Mouse (Mus musculus) lung, embryonic 15.5 days (tissue): Measurements from ENCODE around the gene Slc12a9. TPM values are rescaled to one million over a fixed set of nuclear protein-coding genes. Genes with fewer than 3 reads are reported as not detected.

Source experiments
- ATAC-seq: fragments of 200-750 bp; cut with Nextera tagmentation; 2 replicates; pipeline ENCODE4 v1.8.0; 2017; ENCODE audit warnings: moderate number of reproducible peaks, borderline replicate concordance; ENCODE audit not compliant: low FRiP score, low TSS enrichment; ENCODE audit errors: extremely low read depth
- H3K27ac ChIP-seq: fragments of 300-500 bp; sonication (generic); 2 replicates; pipeline ENCODE4 v1.5.1; 2015; ENCODE audit warnings: moderate library complexity, mild to moderate bottlenecking, inconsistent platforms
- H3K27me3 ChIP-seq: fragments of 300-500 bp; sonication (generic); 2 replicates; pipeline ENCODE4 v1.6.1; 2015; ENCODE audit warnings: inconsistent platforms
- H3K36me3 ChIP-seq: fragments of 300-500 bp; sonication (generic); 2 replicates; pipeline ENCODE4 v1.6.1; 2015; ENCODE audit warnings: inconsistent platforms
- H3K4me1 ChIP-seq: fragments of 300-500 bp; sonication (generic); 2 replicates; pipeline ENCODE4 v1.6.1; 2015; ENCODE audit warnings: inconsistent platforms
- H3K4me2 ChIP-seq: fragments of 300-500 bp; sonication (generic); 2 replicates; pipeline ENCODE4 v1.6.1; 2015; ENCODE audit warnings: inconsistent platforms, mild to moderate bottlenecking, moderate library complexity
- H3K4me3 ChIP-seq: fragments of 300-500 bp; sonication (generic); 2 replicates; pipeline ENCODE4 v1.5.1; 2015; ENCODE audit warnings: mild to moderate bottlenecking, inconsistent platforms
- H3K9ac ChIP-seq: fragments of 300-500 bp; sonication (generic); 2 replicates; pipeline ENCODE4 v1.6.1; 2015; ENCODE audit warnings: inconsistent platforms
- H3K9me3 ChIP-seq: fragments of 300-500 bp; sonication (generic); 2 replicates; pipeline ENCODE4 v1.6.1; 2016; ENCODE audit warnings: inconsistent platforms
- WGBS: fragments of 180-500 bp; shearing (Covaris S2); methylation state at CpG from one replicate; pipeline ENCODE4 v1.1.7; 2015; 5-methylcytosine and 5-hydroxymethylcytosine counted together
- polyA plus RNA-seq: library from polyadenylated mRNA; unstranded; fragments of >200 nt; fragmentation: Nextera tagmentation; extraction: Ambion mirVana; gene quantifications from 2 replicates; pipeline ENCODE4 v1.2.1, GENCODE M21; 2015

Gene Slc12a9
- polyA plus RNA-seq: 12.0 and 13.0 TPM in 2 replicates

DNA sequence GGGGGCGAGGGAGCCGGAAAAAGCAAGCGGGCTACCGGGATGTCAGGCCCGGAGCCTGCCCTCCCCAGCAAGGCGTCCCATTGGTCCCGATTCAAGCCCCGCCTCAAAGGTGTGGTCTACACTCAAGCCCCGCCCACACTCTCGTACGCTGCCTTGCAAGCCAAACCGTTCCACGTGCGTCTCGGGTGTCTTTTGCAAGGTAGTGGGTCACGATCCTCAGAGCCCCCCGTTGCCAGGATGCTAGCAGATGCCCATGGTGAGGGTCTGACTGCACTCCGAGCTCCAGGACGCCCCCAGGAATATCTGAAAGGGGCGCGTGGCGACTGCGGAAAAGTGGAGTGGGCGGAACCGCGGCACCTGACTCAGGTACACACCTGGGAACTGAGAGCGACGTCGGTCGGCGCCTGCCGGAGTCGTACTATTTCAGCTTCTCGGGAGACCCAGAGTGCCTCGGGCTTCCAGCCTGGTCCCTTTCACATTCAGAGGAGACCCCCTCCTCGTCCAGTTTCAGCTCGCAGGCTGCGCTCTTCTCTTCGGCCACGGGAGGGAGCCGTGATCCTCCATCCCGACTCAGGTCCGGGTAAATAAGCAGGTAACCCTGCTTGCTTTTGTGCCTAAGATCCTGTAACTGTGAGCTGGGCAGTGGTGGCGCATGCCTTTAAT is at the start of gene Slc12a9:
Gene Slc12a9, minus strand, starts transcription at position 86 of the 663 bp plus-strand sequence.
- Histone ChIP-seq H3K4me3 (peak within 1 kb of the TSS; percentile 59), H3K9ac (peak within 1 kb of the TSS; percentile 56), H3K27ac (peak within 1 kb of the TSS; percentile 17), H3K36me3 (no peaks in the 10 kb centered on the region), H3K4me1 (peaks cover 14% of the 10 kb centered on the region; the same call in 1 of the 2 replicates), H3K4me2 (peak within 1 kb of the TSS; percentile 91), H3K9me3 (no peaks in the 10 kb centered on the region), H3K27me3 (no peaks in the 10 kb centered on the region)
- WGBS: under 1% methylated on average over 44 of the region's 44 CpGs
- peak; percentile 89 for ATAC-seq

DNA sequence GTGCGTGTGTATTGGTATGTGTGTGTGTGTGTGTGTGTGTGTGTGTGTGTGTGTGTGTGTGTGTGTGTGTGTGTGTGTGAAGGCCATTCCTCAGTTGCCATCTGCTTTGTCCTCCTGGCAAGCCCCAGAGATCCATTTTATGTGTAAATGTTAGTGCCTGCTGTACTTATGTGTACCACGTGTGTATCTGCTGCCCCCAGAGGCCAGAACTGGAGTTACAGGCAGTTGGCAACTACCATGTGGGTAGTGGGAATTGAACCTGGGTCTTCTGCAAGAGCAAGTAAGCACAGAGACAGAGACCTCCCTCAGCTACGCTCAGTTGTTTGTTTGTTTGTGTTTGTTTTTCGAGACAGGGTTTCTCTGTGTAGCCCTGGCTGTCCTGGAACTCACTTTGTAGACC is 47.8 kb upstream of the Slc12a9 start:
- no peak overlapping the region for H3K4me3 ChIP-seq
- no peaks in the 10 kb centered on the region for H3K9me3 ChIP-seq
- ATAC-seq: no peak
- no peaks in the 10 kb centered on the region for H3K27me3 ChIP-seq
- WGBS: 47% methylated on average over 4 of the region's 4 CpGs
- H3K9ac ChIP-seq: no peak overlapping the region
- H3K4me2 ChIP-seq: no peak overlapping the region
- no peaks in the 10 kb centered on the region; the same call in 1 of the 2 replicates for H3K36me3 ChIP-seq
- H3K27ac ChIP-seq: no peak overlapping the region
- peaks cover 18% of the 10 kb centered on the region for H3K4me1 ChIP-seq

DNA sequence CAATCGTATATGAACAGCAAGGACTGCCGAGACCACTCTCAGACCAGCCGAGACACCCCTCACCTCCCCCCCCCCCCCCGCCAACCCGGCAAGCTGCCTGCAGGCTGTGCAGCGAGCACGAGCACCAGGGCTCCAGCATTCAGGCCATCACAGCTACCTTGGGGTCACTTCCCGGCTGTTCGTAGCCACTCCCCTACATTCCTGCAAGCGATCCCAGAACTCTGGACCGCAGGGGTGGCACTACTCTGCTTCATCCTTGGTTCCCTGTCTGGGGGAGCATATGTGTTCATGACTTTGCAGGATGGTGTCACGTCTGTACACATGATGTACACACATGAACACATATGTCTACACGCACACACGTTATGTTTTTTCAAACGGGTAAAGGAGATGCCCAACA is 44.2 kb upstream of the Slc12a9 start:
- Histone ChIP-seq H3K4me1 (peaks cover 41% of the 10 kb centered on the region), H3K36me3 (peaks cover 24% of the 10 kb centered on the region), H3K27me3 (no peaks in the 10 kb centered on the region), H3K27ac (no peak overlapping the region), H3K4me3 (no peak overlapping the region), H3K9me3 (no peaks in the 10 kb centered on the region), H3K9ac (no peak overlapping the region), H3K4me2 (peak overlapping the region; percentile 28)
- ATAC-seq: no peak; the same call in 1 of the 2 replicates
- WGBS: 23% methylated on average over 8 of the region's 15 CpGs

DNA sequence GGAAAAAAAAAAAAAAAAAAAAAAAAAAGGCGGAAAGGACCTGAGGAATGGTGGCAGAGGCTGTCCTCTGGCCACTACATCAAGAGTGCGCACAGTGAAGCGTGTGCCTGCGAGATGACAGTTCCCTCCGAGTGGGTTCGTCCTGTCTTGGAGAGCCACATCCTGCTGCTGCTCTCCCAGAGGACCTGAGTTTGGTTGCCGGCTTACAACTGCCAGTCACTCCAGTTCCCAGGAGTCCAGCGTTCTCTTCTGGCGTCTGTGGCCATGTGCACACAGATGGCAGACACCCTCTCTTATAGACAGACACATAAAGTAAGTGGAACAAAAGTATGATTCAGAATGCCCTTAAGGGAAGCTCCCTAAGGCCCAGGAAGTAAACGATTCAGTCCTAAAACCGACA is 43.8 kb upstream of the Slc12a9 start:
- H3K4me1 ChIP-seq: peaks cover 41% of the 10 kb centered on the region
- no peak overlapping the region for H3K4me3 ChIP-seq
- peak overlapping the region; percentile 5; the same call in 1 of the 2 replicates for H3K27ac ChIP-seq
- no peaks in the 10 kb centered on the region for H3K27me3 ChIP-seq
- ATAC-seq: no peak
- H3K9me3 ChIP-seq: no peaks in the 10 kb centered on the region
- peak overlapping the region; percentile 14; the same call in 1 of the 2 replicates for H3K4me2 ChIP-seq
- peaks cover 29% of the 10 kb centered on the region for H3K36me3 ChIP-seq
- no peak overlapping the region for H3K9ac ChIP-seq
- WGBS: 10% methylated on average over 11 of the region's 11 CpGs

DNA sequence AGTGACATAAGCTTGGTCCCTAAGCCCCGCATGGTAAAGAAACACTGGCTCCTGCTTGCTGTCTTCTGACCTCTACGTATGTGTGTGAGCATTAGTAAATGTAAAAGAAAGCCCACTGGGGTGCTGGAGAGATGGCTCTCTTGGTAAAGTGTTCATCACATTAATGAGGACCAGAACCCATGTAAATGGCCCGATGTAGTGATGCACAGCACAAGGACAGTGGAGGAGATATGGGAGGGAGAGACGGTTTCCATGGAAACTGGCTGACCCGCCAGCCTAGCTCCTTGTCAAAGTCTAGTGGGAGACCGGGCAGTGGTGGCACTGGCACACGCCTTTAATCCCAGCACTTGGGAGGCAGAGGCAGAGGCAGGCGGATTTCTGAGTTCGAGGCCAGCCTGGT is 43.3 kb upstream of the Slc12a9 start:
- Histone ChIP-seq H3K9me3 (no peaks in the 10 kb centered on the region), H3K27me3 (no peaks in the 10 kb centered on the region), H3K36me3 (peaks cover 33% of the 10 kb centered on the region), H3K4me2 (no peak overlapping the region), H3K27ac (peak overlapping the region; percentile 44; the same call in 1 of the 2 replicates), H3K4me1 (peaks cover 41% of the 10 kb centered on the region), H3K4me3 (no peak overlapping the region), H3K9ac (no peak overlapping the region)
- peak; percentile 1; the same call in 1 of the 2 replicates for ATAC-seq
- WGBS: 50% methylated on average over 9 of the region's 9 CpGs

DNA sequence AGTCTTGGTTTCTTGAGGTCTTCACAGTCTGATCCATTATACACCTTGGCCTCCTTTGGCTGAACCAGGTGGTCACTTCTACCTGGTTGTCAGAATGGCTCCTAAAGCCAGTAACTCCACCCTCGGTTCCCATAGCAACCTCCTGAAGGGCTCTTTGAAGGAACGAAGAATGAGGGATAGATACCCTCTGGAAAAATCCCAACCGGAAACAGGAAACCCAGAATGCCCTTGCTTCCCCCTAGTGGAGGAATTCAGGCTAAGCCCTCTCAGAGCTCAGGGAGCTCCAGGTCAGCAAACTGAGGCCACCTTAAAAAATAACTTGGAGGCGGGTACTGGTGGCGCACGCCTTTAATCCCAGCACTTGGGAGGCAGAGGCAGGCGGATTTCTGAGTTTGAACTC is 42.8 kb upstream of the Slc12a9 start:
- Histone ChIP-seq H3K4me3 (no peak overlapping the region), H3K27ac (peak overlapping the region; percentile 58), H3K27me3 (no peaks in the 10 kb centered on the region), H3K4me2 (no peak overlapping the region), H3K9ac (no peak overlapping the region), H3K36me3 (peaks cover 38% of the 10 kb centered on the region), H3K9me3 (no peaks in the 10 kb centered on the region), H3K4me1 (peaks cover 41% of the 10 kb centered on the region)
- ATAC-seq: peak; percentile 10; the same call in 1 of the 2 replicates
- 38% methylated on average over 7 of the region's 7 CpGs for WGBS

DNA sequence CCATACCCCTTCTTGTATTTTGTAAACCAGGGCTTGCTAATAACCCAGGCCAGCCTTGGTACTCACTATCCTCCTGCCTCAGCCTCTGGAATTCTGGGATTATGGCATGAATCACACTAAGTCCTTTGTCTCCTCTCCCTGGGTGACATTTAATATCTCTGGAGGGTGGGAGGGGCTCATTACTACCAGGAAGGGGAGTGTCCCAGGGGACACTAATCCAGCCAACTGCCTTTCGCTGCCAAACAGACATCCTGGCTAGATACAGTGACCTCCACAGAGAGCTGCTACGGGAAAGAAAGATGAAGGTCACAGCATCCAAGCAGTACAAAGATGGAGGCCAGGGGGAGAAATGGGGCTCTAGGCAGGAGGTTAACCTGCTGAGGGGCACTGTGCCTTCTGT is 42.2 kb upstream of the Slc12a9 start:
- H3K27ac ChIP-seq: peak overlapping the region; percentile 58
- no peak overlapping the region for H3K4me2 ChIP-seq
- H3K27me3 ChIP-seq: no peaks in the 10 kb centered on the region
- WGBS: 24% methylated on average over 2 of the region's 2 CpGs
- peaks cover 41% of the 10 kb centered on the region for H3K4me1 ChIP-seq
- no peaks in the 10 kb centered on the region for H3K9me3 ChIP-seq
- peaks cover 44% of the 10 kb centered on the region for H3K36me3 ChIP-seq
- 0 out of 2 replicates have a peak, but pooled peaks have one; percentile 4 for ATAC-seq
- H3K4me3 ChIP-seq: no peak overlapping the region
- H3K9ac ChIP-seq: no peak overlapping the region

DNA sequence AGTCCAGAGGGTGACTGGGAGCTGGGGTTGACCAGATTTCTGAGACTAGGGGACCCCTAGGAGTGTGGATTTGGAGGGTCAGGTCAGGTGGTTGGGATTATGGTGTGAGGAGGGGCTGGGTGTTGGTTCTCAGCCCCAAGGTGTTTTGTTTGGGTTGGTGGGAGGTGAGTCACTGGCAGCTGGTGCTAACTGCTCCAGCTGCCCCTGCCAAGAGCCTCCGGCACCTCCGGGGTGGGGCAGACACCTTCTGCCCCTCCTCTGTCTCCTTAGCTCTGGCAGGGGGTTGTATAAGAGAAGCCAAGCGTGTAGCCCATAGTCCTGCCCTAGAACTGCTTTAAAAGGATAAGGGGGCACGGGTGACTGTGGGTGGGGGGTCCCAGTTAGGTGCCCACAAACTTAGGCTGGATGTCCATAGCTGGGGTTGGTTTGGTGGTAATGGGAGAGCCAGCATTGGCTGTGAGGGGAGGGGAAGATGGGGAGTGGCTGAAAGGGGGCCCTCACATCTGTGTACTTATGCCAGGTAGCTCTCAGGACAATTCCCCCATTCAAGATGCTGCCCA is 41.2 kb upstream of the Slc12a9 start:
- WGBS: 44% methylated on average over 4 of the region's 4 CpGs
- Histone ChIP-seq H3K9me3 (no peaks in the 10 kb centered on the region), H3K9ac (no peak overlapping the region), H3K4me3 (no peak overlapping the region), H3K4me1 (peaks cover 41% of the 10 kb centered on the region), H3K27ac (peak overlapping the region; percentile 58), H3K27me3 (no peaks in the 10 kb centered on the region), H3K36me3 (peaks cover 54% of the 10 kb centered on the region), H3K4me2 (peak overlapping the region; percentile 27; the same call in 1 of the 2 replicates)
- 0 out of 2 replicates have a peak, but pooled peaks have one; percentile 19 for ATAC-seq

DNA sequence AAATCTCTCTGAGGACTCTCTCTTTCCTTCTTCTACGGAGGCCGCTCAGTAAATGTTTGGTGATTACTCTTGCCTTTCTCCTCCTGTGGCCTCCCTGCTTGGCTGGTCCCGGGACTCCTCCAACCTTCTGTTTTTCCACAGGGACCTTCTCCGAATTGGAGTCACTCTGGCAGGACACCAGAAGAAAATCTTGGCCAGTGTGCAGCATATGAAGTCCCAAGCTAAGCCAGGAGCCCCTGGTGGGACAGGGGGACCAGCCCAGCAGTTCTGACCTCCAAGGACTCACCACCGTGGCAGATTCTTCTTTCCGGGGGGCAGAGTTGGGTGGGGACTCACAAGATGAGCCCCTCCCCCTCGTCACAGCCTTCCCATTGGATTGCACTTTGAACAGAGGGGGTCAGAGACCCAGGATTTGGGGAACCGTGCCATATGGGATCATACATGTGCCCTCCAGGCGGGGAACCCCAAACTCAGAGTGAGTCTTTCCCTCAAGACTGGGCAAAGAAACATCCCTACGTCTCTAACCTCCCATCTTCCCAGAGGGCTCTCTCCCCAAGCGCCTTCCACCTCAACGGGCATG is 40.1 kb upstream of the Slc12a9 start:
- Histone ChIP-seq H3K36me3 (peaks cover 66% of the 10 kb centered on the region), H3K4me1 (peaks cover 39% of the 10 kb centered on the region), H3K4me2 (no peak overlapping the region), H3K27me3 (no peaks in the 10 kb centered on the region), H3K4me3 (no peak overlapping the region), H3K9me3 (no peaks in the 10 kb centered on the region), H3K27ac (0 out of 2 replicates have a peak overlapping the region, but pooled peaks have one; percentile 37), H3K9ac (no peak overlapping the region)
- no peak for ATAC-seq
- 77% methylated on average over 12 of the region's 12 CpGs for WGBS

DNA sequence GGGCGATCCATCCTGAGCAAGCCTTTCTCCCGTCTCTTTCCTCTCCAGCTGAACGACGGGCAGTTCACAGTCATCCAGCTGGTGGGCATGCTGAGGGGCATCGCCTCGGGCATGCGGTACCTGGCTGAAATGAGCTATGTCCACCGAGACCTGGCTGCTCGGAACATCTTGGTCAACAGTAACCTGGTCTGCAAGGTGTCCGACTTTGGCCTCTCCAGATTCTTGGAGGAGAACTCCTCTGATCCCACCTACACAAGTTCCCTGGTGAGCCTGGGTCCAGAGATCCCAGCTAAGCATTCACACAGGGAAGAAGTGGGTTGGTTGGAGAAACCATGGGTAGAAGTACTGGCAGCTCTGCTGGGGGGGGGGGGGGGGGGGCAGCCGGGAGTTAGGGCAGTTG is 36.3 kb upstream of the Slc12a9 start:
- Histone ChIP-seq H3K27me3 (no peaks in the 10 kb centered on the region), H3K4me3 (no peak overlapping the region), H3K36me3 (peaks cover 99% of the 10 kb centered on the region), H3K27ac (no peak overlapping the region), H3K4me1 (peaks cover 9% of the 10 kb centered on the region; the same call in 1 of the 2 replicates), H3K4me2 (no peak overlapping the region), H3K9ac (no peak overlapping the region), H3K9me3 (no peaks in the 10 kb centered on the region)
- no peak for ATAC-seq
- WGBS: 89% methylated on average over 11 of the region's 11 CpGs

DNA sequence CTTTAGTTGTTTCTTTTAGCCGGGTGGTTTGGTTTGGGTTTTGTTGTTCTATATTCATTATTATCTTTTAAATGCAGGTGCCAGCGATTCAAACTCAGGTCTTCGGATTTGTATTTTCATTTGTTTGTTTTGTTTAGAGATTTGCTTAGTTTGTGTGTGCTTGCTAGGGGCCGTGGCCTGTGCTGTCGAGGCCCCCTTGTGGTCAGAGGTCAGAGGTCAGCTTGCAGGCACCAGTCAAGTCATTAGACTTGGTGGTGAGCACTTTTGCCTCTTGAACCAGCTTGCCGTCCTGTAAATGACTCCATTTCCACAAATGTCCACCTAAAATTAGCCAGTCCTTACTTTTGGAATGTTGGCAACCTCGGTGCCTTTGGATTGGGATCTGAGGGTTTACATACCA is 25.0 kb upstream of the Slc12a9 start:
- Histone ChIP-seq H3K36me3 (peaks cover 96% of the 10 kb centered on the region), H3K27ac (no peak overlapping the region), H3K9me3 (no peaks in the 10 kb centered on the region), H3K9ac (no peak overlapping the region), H3K27me3 (no peaks in the 10 kb centered on the region), H3K4me3 (no peak overlapping the region), H3K4me1 (peaks cover 10% of the 10 kb centered on the region), H3K4me2 (no peak overlapping the region)
- whole genome bisulfite sequencing: 31% methylated on average over 7 of the region's 7 CpGs
- no peak for ATAC-seq

DNA sequence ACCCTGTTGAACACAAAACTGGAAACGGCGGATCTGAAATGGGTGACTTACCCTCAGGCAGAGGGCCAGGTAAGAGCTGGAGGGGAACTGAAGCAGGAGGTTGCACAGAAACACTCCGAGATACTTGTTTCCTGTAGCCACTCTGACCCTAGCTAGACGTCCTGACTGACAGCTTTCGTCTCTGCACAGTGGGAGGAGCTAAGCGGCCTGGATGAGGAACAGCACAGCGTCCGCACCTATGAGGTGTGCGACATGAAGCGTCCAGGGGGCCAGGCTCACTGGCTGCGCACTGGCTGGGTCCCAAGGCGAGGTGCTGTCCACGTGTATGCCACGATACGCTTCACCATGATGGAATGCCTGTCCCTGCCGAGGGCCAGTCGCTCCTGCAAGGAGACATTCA is 20.7 kb upstream of the Slc12a9 start:
- Histone ChIP-seq H3K36me3 (peaks cover 55% of the 10 kb centered on the region), H3K27me3 (no peaks in the 10 kb centered on the region), H3K9me3 (no peaks in the 10 kb centered on the region), H3K4me2 (peak overlapping the region; percentile 9; the same call in 1 of the 2 replicates), H3K27ac (no peak overlapping the region), H3K9ac (no peak overlapping the region), H3K4me3 (no peak overlapping the region), H3K4me1 (peaks cover 30% of the 10 kb centered on the region)
- ATAC-seq: no peak
- 75% methylated on average over 17 of the region's 17 CpGs for WGBS
